Mouse (Mus musculus): ENCODE measurements around the gene Btbd16. TPM values are rescaled to one million over a fixed set of nuclear protein-coding genes. Genes with fewer than 3 reads are reported as not detected.

The Btbd16 gene
- total and polyA plus RNA-seq, 3 experiments, result 0.05 TPM; not detected in 2

DNA sequence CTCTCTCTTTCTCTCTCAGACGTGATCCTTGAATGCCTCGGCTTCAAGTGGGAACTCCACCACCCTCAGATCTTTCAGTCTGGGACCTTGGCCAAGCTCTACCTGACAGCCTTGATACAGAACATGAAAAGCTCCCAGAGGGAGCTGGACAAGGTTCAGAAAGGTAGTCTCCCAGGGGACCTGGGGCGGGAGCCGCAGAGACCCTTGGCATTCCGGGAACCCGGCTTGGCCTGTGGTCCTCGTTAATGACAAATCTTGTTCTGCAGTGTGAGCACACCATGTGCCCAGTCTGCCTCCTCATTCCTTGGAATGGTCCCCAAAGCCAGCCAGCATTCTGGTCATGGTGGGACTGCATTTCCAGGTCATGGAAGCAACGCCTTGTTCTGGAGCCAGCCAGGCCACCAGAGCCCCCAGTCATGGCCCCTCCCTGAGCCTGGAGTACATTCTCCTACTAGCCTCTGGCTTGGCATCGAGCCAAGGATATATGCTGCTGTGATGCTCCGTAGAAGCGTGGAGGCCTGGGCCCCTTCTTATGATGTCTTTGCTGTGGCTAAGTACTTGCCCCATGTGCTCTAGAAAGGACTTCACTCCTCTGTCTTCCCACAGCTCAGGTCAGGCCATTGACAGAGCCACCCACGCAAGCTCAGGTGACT lies 12.2 kb downstream of the Btbd16 start:
- H3K4me3 ChIP-seq (ENCODE audit: low read depth, low read length), result no peak overlapping the region
- TF ChIP-seq GATA2 (IDR thresholded peaks at IDR 0.05; ENCODE audit: borderline replicate concordance, low read depth, low read length) (no peak), TAL1 (conservative IDR thresholded peaks at IDR 0.05; ENCODE audit: low read depth, low read length) (no peak), GATA1 (IDR thresholded peaks at IDR 0.05; ENCODE audit: borderline replicate concordance, low read length) (no peak), POLR2AphosphoS5 (IDR thresholded peaks at IDR 0.05; ENCODE audit: insufficient replicate concordance, low read depth, low read length) (no peak), CTCF (IDR thresholded peaks at IDR 0.05; ENCODE audit: low read depth, low read length) (no peak)
- no peaks in the 10 kb centered on the region for H3K27me3 ChIP-seq (ENCODE audit: insufficient read depth, low read length)
- H3K9me3 ChIP-seq (replicated peaks), result peaks cover 91% of the 10 kb centered on the region
- no peaks in the 10 kb centered on the region for H3K4me1 ChIP-seq (ENCODE audit: insufficient read depth, low read depth, low read length)
- no peaks in the 10 kb centered on the region for H3K36me3 ChIP-seq (replicated peaks)
- DNase-seq (ENCODE audit: low spot score), result no peak
- ATAC-seq (ENCODE audit: extremely low read depth, insufficient number of reproducible peaks, low FRiP score, poor library complexity, severe bottlenecking), result no peak

DNA sequence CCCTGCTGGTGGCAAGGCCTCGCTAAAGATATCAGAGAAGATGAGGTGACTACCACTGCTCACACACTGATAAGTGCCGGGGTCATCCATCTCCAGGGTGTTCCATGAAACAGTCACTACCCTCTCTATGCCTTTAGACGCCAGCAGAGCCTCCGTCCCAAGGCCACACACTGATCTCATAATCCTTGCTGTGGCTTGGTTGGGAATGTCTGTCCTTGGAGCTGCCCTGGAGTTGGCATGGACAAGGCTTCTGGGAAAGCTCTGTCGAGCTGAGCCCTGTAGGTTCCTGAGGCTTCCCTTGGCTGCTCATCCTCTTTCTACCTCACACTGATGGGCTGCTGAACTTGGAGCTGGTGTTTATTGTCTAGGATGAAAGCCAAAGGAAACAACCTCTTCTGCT lies 12.8 kb downstream of the Btbd16 start:
- Histone ChIP-seq H3K4me1 (ENCODE audit: insufficient read depth, low read depth, low read length) (no peaks in the 10 kb centered on the region), H3K36me3 (replicated peaks) (no peaks in the 10 kb centered on the region), H3K4me3 (ENCODE audit: low read depth, low read length) (no peak overlapping the region), H3K9me3 (replicated peaks) (peaks cover 92% of the 10 kb centered on the region), H3K27me3 (ENCODE audit: insufficient read depth, low read length) (no peaks in the 10 kb centered on the region)
- TF ChIP-seq GATA1 (IDR thresholded peaks at IDR 0.05; ENCODE audit: borderline replicate concordance, low read length) (no peak), TAL1 (conservative IDR thresholded peaks at IDR 0.05; ENCODE audit: low read depth, low read length) (no peak), POLR2AphosphoS5 (IDR thresholded peaks at IDR 0.05; ENCODE audit: insufficient replicate concordance, low read depth, low read length) (no peak), CTCF (IDR thresholded peaks at IDR 0.05; ENCODE audit: low read depth, low read length) (no peak), GATA2 (IDR thresholded peaks at IDR 0.05; ENCODE audit: borderline replicate concordance, low read depth, low read length) (no peak)
- ATAC-seq (ENCODE audit: extremely low read depth, insufficient number of reproducible peaks, low FRiP score, poor library complexity, severe bottlenecking) (no peak), DNase-seq (ENCODE audit: low spot score) (no peak)

DNA sequence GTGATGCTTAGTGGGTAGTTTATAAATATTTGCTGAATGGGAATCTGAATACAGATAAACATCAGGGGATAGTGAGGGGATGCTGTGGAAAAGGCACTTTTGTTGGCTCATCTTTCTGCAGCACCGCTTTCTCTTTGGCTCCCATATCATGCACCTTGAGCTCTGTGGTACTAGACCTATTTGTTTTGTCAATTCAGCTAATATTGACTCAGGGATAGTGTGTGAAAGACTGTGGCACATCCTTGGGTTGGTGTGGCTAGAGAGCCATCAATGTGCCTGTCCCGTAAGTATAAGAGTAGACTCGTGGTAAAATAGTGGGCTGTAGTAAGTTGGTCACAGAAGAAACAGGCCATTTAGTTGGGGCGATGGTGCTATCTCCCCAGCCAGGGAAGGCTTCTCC lies 13.7 kb downstream of the Btbd16 start:
- Histone ChIP-seq H3K9me3 (replicated peaks) (peaks cover 89% of the 10 kb centered on the region), H3K4me3 (ENCODE audit: low read depth, low read length) (no peak overlapping the region), H3K36me3 (replicated peaks) (no peaks in the 10 kb centered on the region), H3K27me3 (ENCODE audit: insufficient read depth, low read length) (no peaks in the 10 kb centered on the region), H3K4me1 (ENCODE audit: insufficient read depth, low read depth, low read length) (no peaks in the 10 kb centered on the region)
- TF ChIP-seq GATA2 (IDR thresholded peaks at IDR 0.05; ENCODE audit: borderline replicate concordance, low read depth, low read length) (no peak), TAL1 (conservative IDR thresholded peaks at IDR 0.05; ENCODE audit: low read depth, low read length) (no peak), CTCF (IDR thresholded peaks at IDR 0.05; ENCODE audit: low read depth, low read length) (no peak), POLR2AphosphoS5 (IDR thresholded peaks at IDR 0.05; ENCODE audit: insufficient replicate concordance, low read depth, low read length) (no peak), GATA1 (IDR thresholded peaks at IDR 0.05; ENCODE audit: borderline replicate concordance, low read length) (no peak)
- no peak for ATAC-seq (ENCODE audit: extremely low read depth, insufficient number of reproducible peaks, low FRiP score, poor library complexity, severe bottlenecking)
- DNase-seq (ENCODE audit: low spot score), result no peak

DNA sequence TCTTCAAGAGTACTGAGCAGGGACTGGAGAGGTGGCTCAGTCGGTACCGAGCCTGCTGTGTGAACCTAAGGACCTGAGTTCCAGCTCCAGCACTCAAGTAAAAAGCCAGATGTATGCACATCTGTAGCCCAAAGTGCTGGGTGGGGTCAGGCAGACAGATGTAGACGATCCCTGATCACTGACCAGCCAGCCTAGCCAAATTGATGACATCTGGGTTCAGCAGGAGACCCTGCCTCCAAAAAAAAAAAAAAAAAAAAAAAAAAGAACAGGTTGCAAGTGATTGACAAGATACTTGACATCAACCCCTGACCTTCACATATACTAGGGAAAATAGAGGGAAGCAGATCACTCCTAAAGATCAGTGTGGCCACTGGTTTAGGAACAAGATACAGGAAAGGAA lies 15.1 kb downstream of the Btbd16 start:
- Histone ChIP-seq H3K4me1 (ENCODE audit: insufficient read depth, low read depth, low read length) (no peaks in the 10 kb centered on the region), H3K36me3 (replicated peaks) (no peaks in the 10 kb centered on the region), H3K27me3 (ENCODE audit: insufficient read depth, low read length) (no peaks in the 10 kb centered on the region), H3K9me3 (replicated peaks) (peaks cover 87% of the 10 kb centered on the region), H3K4me3 (ENCODE audit: low read depth, low read length) (no peak overlapping the region)
- TF ChIP-seq TAL1 (conservative IDR thresholded peaks at IDR 0.05; ENCODE audit: low read depth, low read length), result no peak
- TF ChIP-seq CTCF (IDR thresholded peaks at IDR 0.05; ENCODE audit: low read depth, low read length), result no peak
- no peak for TF ChIP-seq GATA1 (IDR thresholded peaks at IDR 0.05; ENCODE audit: borderline replicate concordance, low read length)
- no peak for TF ChIP-seq GATA2 (IDR thresholded peaks at IDR 0.05; ENCODE audit: borderline replicate concordance, low read depth, low read length)
- no peak for TF ChIP-seq POLR2AphosphoS5 (IDR thresholded peaks at IDR 0.05; ENCODE audit: insufficient replicate concordance, low read depth, low read length)
- DNase-seq (ENCODE audit: low spot score) (no peak), ATAC-seq (ENCODE audit: extremely low read depth, insufficient number of reproducible peaks, low FRiP score, poor library complexity, severe bottlenecking) (no peak)

DNA sequence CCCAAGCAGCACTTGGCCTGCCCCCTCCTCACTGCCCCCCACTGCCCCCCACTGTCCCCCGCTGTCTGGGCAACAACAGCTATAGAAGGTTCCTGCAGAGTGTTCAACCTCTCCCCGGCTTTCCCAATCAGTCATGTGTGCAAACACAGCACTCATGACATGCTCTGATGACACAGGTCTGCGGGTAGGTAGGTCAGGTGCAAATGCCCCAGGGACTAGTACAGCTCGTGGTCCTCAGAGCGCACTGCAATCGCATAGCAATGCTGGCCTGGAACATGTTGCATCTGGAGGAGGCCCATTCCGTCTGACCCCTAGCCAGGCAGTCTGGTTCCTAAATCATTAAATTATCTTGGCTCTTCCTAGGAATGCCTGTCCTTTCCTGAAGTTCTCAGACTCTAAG lies 15.6 kb downstream of the Btbd16 start:
- Histone ChIP-seq H3K36me3 (replicated peaks) (no peaks in the 10 kb centered on the region), H3K4me1 (ENCODE audit: insufficient read depth, low read depth, low read length) (no peaks in the 10 kb centered on the region), H3K9me3 (replicated peaks) (peaks cover 88% of the 10 kb centered on the region), H3K4me3 (ENCODE audit: low read depth, low read length) (no peak overlapping the region), H3K27me3 (ENCODE audit: insufficient read depth, low read length) (no peaks in the 10 kb centered on the region)
- no peak for DNase-seq (ENCODE audit: low spot score)
- TF ChIP-seq POLR2AphosphoS5 (IDR thresholded peaks at IDR 0.05; ENCODE audit: insufficient replicate concordance, low read depth, low read length), result no peak
- no peak for TF ChIP-seq GATA2 (IDR thresholded peaks at IDR 0.05; ENCODE audit: borderline replicate concordance, low read depth, low read length)
- TF ChIP-seq TAL1 (conservative IDR thresholded peaks at IDR 0.05; ENCODE audit: low read depth, low read length), result no peak
- no peak for TF ChIP-seq CTCF (IDR thresholded peaks at IDR 0.05; ENCODE audit: low read depth, low read length)
- no peak for TF ChIP-seq GATA1 (IDR thresholded peaks at IDR 0.05; ENCODE audit: borderline replicate concordance, low read length)
- ATAC-seq (ENCODE audit: extremely low read depth, insufficient number of reproducible peaks, low FRiP score, poor library complexity, severe bottlenecking), result no peak

DNA sequence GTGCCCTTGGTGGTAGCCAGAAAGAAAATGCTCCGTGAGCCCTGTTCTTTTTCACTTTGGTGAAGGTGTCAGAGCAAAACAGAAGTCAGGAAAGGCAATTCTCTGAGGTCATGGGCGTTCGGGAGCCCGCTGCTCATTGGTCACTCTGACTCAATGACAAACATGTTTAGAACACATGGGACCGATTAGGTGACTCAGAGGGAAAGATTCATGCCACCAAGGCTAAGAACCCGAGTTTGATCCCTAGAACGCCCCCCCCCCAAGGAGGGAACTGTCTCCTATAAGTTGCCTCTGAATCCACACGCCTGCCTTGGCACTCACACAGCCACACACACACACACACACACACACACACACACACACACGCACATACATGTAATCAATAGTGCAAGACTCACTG lies 19.8 kb downstream of the Btbd16 start:
- ATAC-seq (ENCODE audit: extremely low read depth, insufficient number of reproducible peaks, low FRiP score, poor library complexity, severe bottlenecking) (no peak), DNase-seq (ENCODE audit: low spot score) (no peak)
- H3K4me1 ChIP-seq (ENCODE audit: insufficient read depth, low read depth, low read length), result no peaks in the 10 kb centered on the region
- peaks cover 87% of the 10 kb centered on the region for H3K9me3 ChIP-seq (replicated peaks)
- no peaks in the 10 kb centered on the region for H3K27me3 ChIP-seq (ENCODE audit: insufficient read depth, low read length)
- H3K36me3 ChIP-seq (replicated peaks), result no peaks in the 10 kb centered on the region
- TF ChIP-seq TAL1 (conservative IDR thresholded peaks at IDR 0.05; ENCODE audit: low read depth, low read length) (no peak), POLR2AphosphoS5 (IDR thresholded peaks at IDR 0.05; ENCODE audit: insufficient replicate concordance, low read depth, low read length) (no peak), GATA1 (IDR thresholded peaks at IDR 0.05; ENCODE audit: borderline replicate concordance, low read length) (no peak), CTCF (IDR thresholded peaks at IDR 0.05; ENCODE audit: low read depth, low read length) (no peak)
- H3K4me3 ChIP-seq (ENCODE audit: low read depth, low read length), result no peak overlapping the region
